8 mouse cellular contexts compared by ENCODE assay signal in genomic region chr3:146326743-146327536, GRCm38 (mm10).
DNase-seq lines count a peak whose midpoint lies in the region; ATAC-seq and TF ChIP-seq lines count a peak whose summit lies in the region.

No protein-coding gene starts in this region.

- DNase-seq in heart, adult 11 months, result no peak
- peak; percentile 11 for DNase-seq in MEL (ENCODE audit: low read depth, low spot score)
- DNase-seq in hindbrain, embryonic 10.5 days (ENCODE audit: low spot score), result no peak
- DNase-seq in liver, postnatal 0 days, result no peak
- no peak for DNase-seq in urinary bladder, postnatal 25 days (ENCODE audit: low spot score)
- DNase-seq in left cerebral cortex, adult 2 months (ENCODE audit: extremely low spot score in 1 of 2, low spot score in 2 of 2), result no peak
- no peak for DNase-seq in layer of hippocampus, postnatal 14 days (ENCODE audit: low spot score in 2 of 2)

- H3K4me2 ChIP-seq in heart, embryonic 13.5 days, result peak overlapping the region; percentile 70
- 0 out of 2 replicates have a peak overlapping the region, but pooled peaks have one; percentile 72 for H3K4me2 ChIP-seq in liver, postnatal 0 days (ENCODE audit: low read depth, low read length)

- H3K27me3 ChIP-seq in heart, embryonic 13.5 days (replicated peaks), result no peaks in the 10 kb centered on the region
- peaks cover 0 to 5% of the 10 kb centered on the region in 2 experiments; a peak in 1 of 4 replicates for H3K27me3 ChIP-seq in MEL (ENCODE audit: control insufficient read depth in 1 of 2, insufficient read depth in 2 of 2, low read length in 2 of 2)
- H3K27me3 ChIP-seq in hindbrain, embryonic 10.5 days (ENCODE audit: insufficient read depth, poor library complexity, severe bottlenecking), result peaks cover 23% of the 10 kb centered on the region; the same call in 1 of the 2 replicates
- no peaks in the 10 kb centered on the region for H3K27me3 ChIP-seq in liver, postnatal 0 days (ENCODE audit: insufficient read depth, low read length)

- intact Hi-C loops in left cerebral cortex, adult 2 months (cut with DNase I), result loop anchor here (5.0 kb wide), 3 partner anchors 140 to 230 kb away; partner anchors contain the start of gene Rpf1

- H3K4me1 ChIP-seq in heart, embryonic 13.5 days, result peaks cover 22% of the 10 kb centered on the region
- peaks cover 0 to 4% of the 10 kb centered on the region in 2 experiments; a peak in 1 of 4 replicates for H3K4me1 ChIP-seq in MEL (ENCODE audit: control insufficient read depth in 1 of 2, insufficient read depth in 2 of 2, low read length in 2 of 2)
- peaks cover 17% of the 10 kb centered on the region for H3K4me1 ChIP-seq in hindbrain, embryonic 10.5 days (replicated peaks)
- H3K4me1 ChIP-seq in liver, postnatal 0 days (ENCODE audit: insufficient read depth), result peaks cover 7% of the 10 kb centered on the region

- H3K36me3 ChIP-seq in heart, embryonic 13.5 days, result no peaks in the 10 kb centered on the region
- H3K36me3 ChIP-seq in MEL (ENCODE audit: control insufficient read depth in 1 of 2, insufficient read depth in 2 of 2, low read length in 2 of 2), result no peaks in the 10 kb centered on the region
- H3K36me3 ChIP-seq in hindbrain, embryonic 10.5 days, result no peaks in the 10 kb centered on the region
- no peaks in the 10 kb centered on the region for H3K36me3 ChIP-seq in liver, postnatal 0 days (replicated peaks; ENCODE audit: insufficient read depth, low read length)

- no peaks in the 10 kb centered on the region for H3K9me3 ChIP-seq in heart, embryonic 13.5 days
- no peaks in the 10 kb centered on the region for H3K9me3 ChIP-seq in MEL (replicated peaks; ENCODE audit: insufficient read depth, low read length)
- no peaks in the 10 kb centered on the region for H3K9me3 ChIP-seq in hindbrain, embryonic 10.5 days
- H3K9me3 ChIP-seq in liver, postnatal 0 days (ENCODE audit: low read length), result no peaks in the 10 kb centered on the region

- no peaks in the 10 kb centered on the region for H3K79me2 ChIP-seq in MEL (ENCODE audit: control insufficient read depth, insufficient read depth, low read length, poor library complexity)

- no peak for TF ChIP-seq RAD21 in MEL (IDR thresholded peaks at IDR 0.05; ENCODE audit: low read depth, low read length)

- H3K27ac ChIP-seq in heart, embryonic 13.5 days (replicated peaks), result peak overlapping the region; percentile 86
- no peak overlapping the region for H3K27ac ChIP-seq in MEL (ENCODE audit: control insufficient read depth, low read depth, low read length)
- peak overlapping the region; percentile 85 for H3K27ac ChIP-seq in hindbrain, embryonic 10.5 days
- no peak overlapping the region for H3K27ac ChIP-seq in liver, postnatal 0 days (ENCODE audit: low read depth)
- no peak overlapping the region for H3K27ac ChIP-seq in left cerebral cortex, adult 2 months

- TF ChIP-seq EP300 in MEL (IDR thresholded peaks at IDR 0.05; ENCODE audit: low read depth in 1 of 2, low read length in 2 of 2), result no peak
- TF ChIP-seq EP300 in liver, postnatal 0 days (IDR thresholded peaks at IDR 0.05; ENCODE audit: low read depth), result no peak

- no peak for ATAC-seq in heart, embryonic 13.5 days (ENCODE audit: extremely low read depth, insufficient number of reproducible peaks, low FRiP score, low TSS enrichment)
- no peak for ATAC-seq in liver, postnatal 0 days

- TF ChIP-seq POLR2A in MEL (IDR thresholded peaks at IDR 0.05; ENCODE audit: control insufficient read depth in 1 of 2, insufficient read depth in 1 of 2, low read depth in 1 of 2, low read length in 2 of 2, poor library complexity in 1 of 2), result no peak

- H3K4me3 ChIP-seq in heart, embryonic 13.5 days, result peak overlapping the region; percentile 40; the same call in 1 of the 2 replicates
- H3K4me3 ChIP-seq in MEL (ENCODE audit: control insufficient read depth in 1 of 2, insufficient read depth in 1 of 2, low read depth in 2 of 2, low read length in 2 of 2), result no peak overlapping the region; a peak in 2 of 4 replicates
- H3K4me3 ChIP-seq in hindbrain, embryonic 10.5 days, result peak overlapping the region; percentile 49
- no peak overlapping the region for H3K4me3 ChIP-seq in liver, postnatal 0 days (ENCODE audit: low read depth, low read length)
- H3K4me3 ChIP-seq in left cerebral cortex, adult 2 months, result no peak overlapping the region

- WGBS in heart, embryonic 13.5 days, result 29% methylated on average over 15 of the region's 17 CpGs
- 35% methylated on average over 17 of the region's 17 CpGs for WGBS in hindbrain, embryonic 10.5 days
- WGBS in liver, postnatal 0 days (ENCODE audit: insufficient replicate concordance), result 33% methylated on average over 14 of the region's 17 CpGs

- peak overlapping the region; percentile 75 for H3K9ac ChIP-seq in heart, embryonic 13.5 days
- H3K9ac ChIP-seq in MEL (ENCODE audit: control insufficient read depth, low read depth, low read length, poor library complexity, severe bottlenecking), result no peak overlapping the region
- no peak overlapping the region for H3K9ac ChIP-seq in liver, postnatal 0 days (replicated peaks)

- TF ChIP-seq CTCF in MEL (IDR thresholded peaks at IDR 0.05 in 2 of 3, conservative IDR thresholded peaks at IDR 0.05 in 1 of 3; ENCODE audit: control insufficient read depth in 1 of 3, insufficient read depth in 1 of 3, low read depth in 2 of 3, low read length in 3 of 3, poor library complexity in 1 of 3, severe bottlenecking in 1 of 3), result no peak
- TF ChIP-seq CTCF in liver, postnatal 0 days (IDR thresholded peaks at IDR 0.05; ENCODE audit: low read depth), result no peak
- no peak for TF ChIP-seq CTCF in left cerebral cortex, adult 2 months (IDR thresholded peaks at IDR 0.05)

TF ChIP-seq in MEL, 35 proteins besides CTCF, POLR2A, EP300 and RAD21:
- TF ChIP-seq ETS1 (IDR thresholded peaks at IDR 0.05; ENCODE audit: low read depth, low read length) (no peak), RCOR1 (IDR thresholded peaks at IDR 0.05; ENCODE audit: low read depth, low read length) (no peak), CHD1 (IDR thresholded peaks at IDR 0.05; ENCODE audit: low read depth, low read length) (no peak)

Comparison
In these comparisons a context has a peak if more than half of its experiments do, and no peak if none do; other contexts are left out.
1. H3K27ac ChIP-seq: peak in heart, embryonic 13.5 days (single experiment) and hindbrain, embryonic 10.5 days (single experiment); none in MEL (single experiment), liver, postnatal 0 days (single experiment) and left cerebral cortex, adult 2 months (single experiment).
2. H3K4me3 ChIP-seq: peak in heart, embryonic 13.5 days (single experiment) and hindbrain, embryonic 10.5 days (single experiment); none in MEL (0 of 2), liver, postnatal 0 days (single experiment) and left cerebral cortex, adult 2 months (single experiment).